Mouse (Mus musculus) forebrain, embryonic 13.5 days (tissue): ENCODE measurements at regions not wholly inside any gene's neighbourhood (a gene's known extent, or its start where the extent isn't known, plus 50 kb on each side); places are given as distances from the start of the nearest gene placed in this dataset.

Experiments
- ATAC-seq: fragments of 200-750 bp; cut with Nextera tagmentation; 2 replicates; pipeline ENCODE4 v1.8.0; 2017
- H3K27ac ChIP-seq: fragments of 300-500 bp; sonication (generic); 2 replicates; pipeline ENCODE4 v1.5.1; 2015; ENCODE audit warnings: inconsistent platforms, mild to moderate bottlenecking, moderate library complexity
- H3K27me3 ChIP-seq: fragments of 300-500 bp; sonication (generic); 2 replicates; pipeline ENCODE4 v1.6.1; 2015; ENCODE audit warnings: mild to moderate bottlenecking, inconsistent platforms
- H3K36me3 ChIP-seq: fragments of 300-500 bp; sonication (generic); 2 replicates; pipeline ENCODE4 v1.6.1; 2015; ENCODE audit warnings: mild to moderate bottlenecking, inconsistent platforms; ENCODE audit not compliant: poor library complexity, severe bottlenecking
- H3K4me1 ChIP-seq: fragments of 300-500 bp; sonication (generic); 2 replicates; pipeline ENCODE4 v1.6.1; 2015; ENCODE audit warnings: inconsistent platforms
- H3K4me2 ChIP-seq: fragments of 300-500 bp; sonication (generic); 2 replicates; pipeline ENCODE4 v1.6.1; 2015; ENCODE audit warnings: inconsistent platforms, mild to moderate bottlenecking, moderate library complexity
- H3K4me3 ChIP-seq: fragments of 300-500 bp; sonication (generic); 2 replicates; pipeline ENCODE4 v1.5.1; 2015; ENCODE audit warnings: mild to moderate bottlenecking, inconsistent platforms
- H3K9ac ChIP-seq: fragments of 300-500 bp; sonication (generic); 2 replicates; pipeline ENCODE4 v1.6.1; 2015; ENCODE audit warnings: mild to moderate bottlenecking, inconsistent platforms
- H3K9me3 ChIP-seq: fragments of 300-500 bp; sonication (generic); replicated peaks from 2 replicates; pipeline ENCODE4 v1.6.1; 2016; ENCODE audit warnings: inconsistent platforms
- WGBS: fragments of 180-500 bp; shearing (Covaris S2); methylation state at CpG from one replicate; pipeline ENCODE4 v1.1.7; 2015; 5-methylcytosine and 5-hydroxymethylcytosine counted together

- Histone ChIP-seq H3K36me3 (no peaks in the 10 kb centered on the region), H3K4me1 (no peaks in the 10 kb centered on the region), H3K9ac (no peak overlapping the region), H3K27ac (no peak overlapping the region), H3K4me2 (no peak overlapping the region), H3K27me3 (no peaks in the 10 kb centered on the region), H3K9me3 (no peaks in the 10 kb centered on the region), H3K4me3 (no peak overlapping the region)
- no peak for ATAC-seq
- 83% methylated on average over 7 of the region's 7 CpGs for WGBS
These were observed 95.6 kb upstream of the Zfp703 start for GRCm38 (mm10) chr8:26881268-26882120.

- WGBS, result 81% methylated on average over 5 of the region's 5 CpGs
- Histone ChIP-seq H3K27me3 (no peaks in the 10 kb centered on the region), H3K4me1 (no peaks in the 10 kb centered on the region), H3K4me3 (no peak overlapping the region), H3K36me3 (no peaks in the 10 kb centered on the region), H3K9ac (no peak overlapping the region), H3K27ac (no peak overlapping the region), H3K9me3 (no peaks in the 10 kb centered on the region), H3K4me2 (no peak overlapping the region)
- ATAC-seq, result no peak
These were observed 94.5 kb upstream of the Zfp703 start for GRCm38 (mm10) chr8:26882616-26883015.

- Histone ChIP-seq H3K36me3 (no peaks in the 10 kb centered on the region), H3K27me3 (no peaks in the 10 kb centered on the region), H3K4me2 (no peak overlapping the region), H3K4me3 (no peak overlapping the region), H3K9me3 (no peaks in the 10 kb centered on the region), H3K27ac (no peak overlapping the region), H3K9ac (no peak overlapping the region), H3K4me1 (no peaks in the 10 kb centered on the region)
- ATAC-seq, result no peak
- WGBS, result 93% methylated on average over 5 of the region's 5 CpGs
These were observed 93.8 kb upstream of the Zfp703 start for GRCm38 (mm10) chr8:26883285-26883684.

DNA sequence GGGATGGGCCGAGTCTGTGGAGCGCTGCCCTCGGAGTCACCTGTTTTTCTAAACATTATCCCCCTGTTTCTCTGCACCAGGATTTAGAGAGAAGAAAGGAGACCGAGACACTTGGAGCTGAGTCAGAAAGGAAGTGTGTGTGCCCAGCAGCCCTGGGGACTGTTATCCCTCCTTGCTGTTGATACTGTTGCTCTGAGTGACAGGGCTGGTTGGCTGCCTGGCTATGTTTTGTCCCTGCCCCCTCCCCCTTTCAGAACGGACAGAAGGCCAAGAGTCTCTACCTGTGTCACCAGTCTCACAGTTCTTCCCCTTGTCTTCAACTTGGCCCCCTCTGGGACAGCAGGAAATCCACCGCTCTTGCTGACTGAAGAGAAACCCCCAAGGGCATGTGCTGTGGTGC, 93.4 kb upstream of the Zfp703 start:
- Histone ChIP-seq H3K36me3 (no peaks in the 10 kb centered on the region), H3K27ac (no peak overlapping the region), H3K4me2 (no peak overlapping the region), H3K4me1 (no peaks in the 10 kb centered on the region), H3K4me3 (no peak overlapping the region), H3K27me3 (no peaks in the 10 kb centered on the region), H3K9ac (no peak overlapping the region), H3K9me3 (no peaks in the 10 kb centered on the region)
- ATAC-seq, result no peak
- WGBS, result 78% methylated on average over 6 of the region's 6 CpGs

- no peak overlapping the region for H3K4me3 ChIP-seq
- 89% methylated on average over 13 of the region's 13 CpGs for WGBS
- H3K4me2 ChIP-seq, result no peak overlapping the region
- no peaks in the 10 kb centered on the region for H3K27me3 ChIP-seq
- H3K4me1 ChIP-seq, result no peaks in the 10 kb centered on the region
- H3K36me3 ChIP-seq, result no peaks in the 10 kb centered on the region
- H3K27ac ChIP-seq, result no peak overlapping the region
- no peak for ATAC-seq
- no peak overlapping the region for H3K9ac ChIP-seq
- no peaks in the 10 kb centered on the region for H3K9me3 ChIP-seq
These were observed 92.8 kb upstream of the Zfp703 start for GRCm38 (mm10) chr8:26884350-26884749.

DNA sequence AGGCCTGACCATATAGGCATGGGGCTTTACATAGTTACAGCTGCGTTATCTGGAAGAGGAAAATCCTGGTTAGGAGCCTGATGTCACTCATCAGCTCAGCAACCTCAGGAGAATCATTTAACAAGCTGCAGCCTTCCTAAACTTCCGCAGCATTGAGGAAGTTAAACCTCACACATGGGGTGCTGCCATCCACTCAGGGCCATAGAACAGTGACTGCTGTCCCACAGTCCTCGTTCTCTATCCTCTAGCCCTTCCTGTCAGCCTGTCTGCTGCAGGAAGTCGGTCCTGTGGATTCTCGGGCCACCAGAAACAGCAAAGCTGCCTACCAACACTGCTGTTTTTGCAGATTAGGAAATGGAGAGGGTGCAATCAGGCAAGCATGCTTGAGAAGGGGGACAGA, 91.8 kb upstream of the Zfp703 start:
- H3K36me3 ChIP-seq, result no peaks in the 10 kb centered on the region
- no peak overlapping the region for H3K27ac ChIP-seq
- no peaks in the 10 kb centered on the region for H3K9me3 ChIP-seq
- no peak for ATAC-seq
- H3K4me3 ChIP-seq, result no peak overlapping the region
- no peak overlapping the region for H3K9ac ChIP-seq
- H3K4me2 ChIP-seq, result no peak overlapping the region
- H3K4me1 ChIP-seq, result no peaks in the 10 kb centered on the region
- 91% methylated on average over 5 of the region's 5 CpGs for WGBS
- no peaks in the 10 kb centered on the region for H3K27me3 ChIP-seq

- no peak for ATAC-seq
- no peaks in the 10 kb centered on the region for H3K9me3 ChIP-seq
- H3K27ac ChIP-seq, result no peak overlapping the region
- no peaks in the 10 kb centered on the region for H3K27me3 ChIP-seq
- H3K9ac ChIP-seq, result no peak overlapping the region
- 87% methylated on average over 13 of the region's 13 CpGs for WGBS
- peaks cover 3% of the 10 kb centered on the region for H3K4me1 ChIP-seq
- no peak overlapping the region for H3K4me2 ChIP-seq
- no peaks in the 10 kb centered on the region for H3K36me3 ChIP-seq
- no peak overlapping the region for H3K4me3 ChIP-seq
These were observed 90.2 kb upstream of the Zfp703 start for GRCm38 (mm10) chr8:26886783-26887486.

GRCm38 (mm10) chr8:26887551-26887950, 89.6 kb upstream of the Zfp703 start:
- H3K4me1 ChIP-seq, result peaks cover 9% of the 10 kb centered on the region
- no peak for ATAC-seq
- no peaks in the 10 kb centered on the region for H3K36me3 ChIP-seq
- no peaks in the 10 kb centered on the region for H3K9me3 ChIP-seq
- 87% methylated on average over 5 of the region's 5 CpGs for WGBS
- H3K27ac ChIP-seq, result no peak overlapping the region
- H3K4me3 ChIP-seq, result no peak overlapping the region
- H3K27me3 ChIP-seq, result no peaks in the 10 kb centered on the region
- H3K4me2 ChIP-seq, result no peak overlapping the region
- no peak overlapping the region for H3K9ac ChIP-seq

GRCm38 (mm10) chr8:26888050-26888449, 89.1 kb upstream of the Zfp703 start:
- no peak for ATAC-seq
- Histone ChIP-seq H3K36me3 (no peaks in the 10 kb centered on the region), H3K9me3 (no peaks in the 10 kb centered on the region), H3K4me1 (peaks cover 10% of the 10 kb centered on the region), H3K27me3 (no peaks in the 10 kb centered on the region), H3K9ac (no peak overlapping the region), H3K4me2 (no peak overlapping the region), H3K4me3 (no peak overlapping the region), H3K27ac (no peak overlapping the region)
- WGBS, result 91% methylated on average over 3 of the region's 3 CpGs

DNA sequence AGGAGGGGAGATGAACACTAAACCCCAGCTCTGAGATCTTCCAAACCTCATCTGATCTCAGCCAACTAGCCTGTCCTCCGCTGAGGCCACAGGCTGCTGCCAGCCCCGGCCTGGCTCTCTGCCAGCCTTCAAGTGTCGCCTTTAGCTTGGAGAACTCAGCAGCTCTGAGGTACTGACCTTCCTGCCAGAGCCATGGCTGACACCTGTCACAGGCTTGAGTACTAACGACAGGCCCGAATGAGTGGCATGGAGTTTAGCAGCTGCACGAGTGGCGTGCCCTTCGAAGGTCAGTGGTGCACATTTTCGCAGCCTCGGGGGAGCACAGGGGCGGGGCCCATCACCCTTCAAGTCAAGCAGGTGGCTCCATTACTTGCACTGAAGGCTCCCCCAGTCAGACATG, 85.2 kb upstream of the Zfp703 start:
- WGBS, result 63% methylated on average over 11 of the region's 11 CpGs
- H3K27ac ChIP-seq, result no peak overlapping the region

GRCm38 (mm10) chr8:26892380-26892779, 84.7 kb upstream of the Zfp703 start:
- Histone ChIP-seq H3K9me3 (no peaks in the 10 kb centered on the region), H3K27ac (no peak overlapping the region), H3K4me2 (no peak overlapping the region), H3K9ac (no peak overlapping the region), H3K4me1 (peaks cover 10% of the 10 kb centered on the region), H3K4me3 (no peak overlapping the region), H3K36me3 (no peaks in the 10 kb centered on the region), H3K27me3 (no peaks in the 10 kb centered on the region)
- no peak for ATAC-seq
- WGBS, result 75% methylated on average over 7 of the region's 7 CpGs

More for the DNA sequence above, 85.2 kb upstream of the Zfp703 start:
- Histone ChIP-seq H3K27me3 (no peaks in the 10 kb centered on the region), H3K4me3 (no peak overlapping the region), H3K4me2 (no peak overlapping the region), H3K36me3 (no peaks in the 10 kb centered on the region), H3K4me1 (peaks cover 10% of the 10 kb centered on the region), H3K9ac (no peak overlapping the region), H3K9me3 (no peaks in the 10 kb centered on the region)
- ATAC-seq, result 0 out of 2 replicates have a peak, but pooled peaks have one; percentile 19

- H3K4me3 ChIP-seq, result no peak overlapping the region
- 87% methylated on average over 11 of the region's 11 CpGs for WGBS
- no peaks in the 10 kb centered on the region for H3K36me3 ChIP-seq
- H3K9me3 ChIP-seq, result no peaks in the 10 kb centered on the region
- H3K9ac ChIP-seq, result no peak overlapping the region
- H3K27me3 ChIP-seq, result no peaks in the 10 kb centered on the region
- no peak overlapping the region for H3K27ac ChIP-seq
- ATAC-seq, result no peak
- H3K4me2 ChIP-seq, result no peak overlapping the region
- peaks cover 10% of the 10 kb centered on the region for H3K4me1 ChIP-seq
These were observed 81.3 kb upstream of the Zfp703 start for GRCm38 (mm10) chr8:26895867-26896266.
